In genomic region chr15:78744206-78744605, GRCm38 (mm10) we compare ENCODE assay signal across 8 mouse cellular contexts. TPM values are rescaled to one million over a fixed set of nuclear protein-coding genes. Genes with fewer than 3 reads are reported as not detected.
A peak's percentile ranks its signal among the peaks of the same experiment; 100 is the strongest.
DNase-seq lines count a peak whose midpoint lies in the region; ATAC-seq and TF ChIP-seq lines count a peak whose summit lies in the region.

No protein-coding gene starts in this region.

- H3K4me2 ChIP-seq in liver, embryonic 12.5 days = no peak overlapping the region
- no peak overlapping the region for H3K4me2 ChIP-seq in limb, embryonic 11.5 days (ENCODE audit: low read depth, severe bottlenecking)

- H3K4me3 ChIP-seq in liver, embryonic 12.5 days = no peak overlapping the region
- no peak overlapping the region for H3K4me3 ChIP-seq in kidney, adult 2 months (ENCODE audit: insufficient read depth, low read depth, low read length)
- no peak overlapping the region for H3K4me3 ChIP-seq in limb, embryonic 11.5 days (ENCODE audit: low read depth, low read length)

- no peaks in the 10 kb centered on the region for H3K4me1 ChIP-seq in liver, embryonic 12.5 days
- no peaks in the 10 kb centered on the region for H3K4me1 ChIP-seq in kidney, adult 2 months (ENCODE audit: control insufficient read depth, insufficient read depth, low read length)
- no peaks in the 10 kb centered on the region for H3K4me1 ChIP-seq in limb, embryonic 11.5 days (ENCODE audit: control insufficient read depth, insufficient read depth, low read length)

- no peak for ATAC-seq in liver, embryonic 12.5 days
- no peak for ATAC-seq in limb, embryonic 11.5 days (ENCODE audit: insufficient number of reproducible peaks, low FRiP score, low TSS enrichment, low read depth)
- ATAC-seq in monocyte, adult 5-6 weeks (replicated peaks; ENCODE audit: insufficient number of reproducible peaks, low FRiP score, low TSS enrichment, poor library complexity, severe bottlenecking) = peak; percentile 89

- peak; percentile 62 for DNase-seq in liver
- peak; percentile 88 to 92 for DNase-seq in cerebellum, postnatal 14 days
- peak; percentile 85 to 93 for DNase-seq in frontal cortex, postnatal 25 days (ENCODE audit: low spot score in 2 of 2)
- peak; percentile 66 for DNase-seq in kidney, adult 2 months
- DNase-seq in limb, embryonic 11.5 days (ENCODE audit: low spot score) = peak; percentile 90
- DNase-seq in spleen, postnatal 36 days (ENCODE audit: low spot score in 2 of 2) = peak; percentile 45 to 54

- H3K27ac ChIP-seq in liver, embryonic 12.5 days = no peak overlapping the region
- no peak overlapping the region for H3K27ac ChIP-seq in kidney, adult 2 months (ENCODE audit: insufficient read depth, low read depth, low read length)
- H3K27ac ChIP-seq in limb, embryonic 11.5 days (replicated peaks; ENCODE audit: low read depth, low read length) = no peak overlapping the region

- WGBS in liver, embryonic 12.5 days (ENCODE audit: insufficient replicate concordance) = 3% methylated on average over 5 of the region's 5 CpGs
- WGBS in kidney, adult 2 months = 5% methylated on average over 5 of the region's 5 CpGs
- WGBS in limb, embryonic 11.5 days = 3% methylated on average over 5 of the region's 5 CpGs

- no peaks in the 10 kb centered on the region for H3K36me3 ChIP-seq in liver, embryonic 12.5 days
- H3K36me3 ChIP-seq in kidney, adult 2 months (ENCODE audit: control insufficient read depth, insufficient read depth, low read length) = no peaks in the 10 kb centered on the region
- H3K36me3 ChIP-seq in limb, embryonic 11.5 days (ENCODE audit: control insufficient read depth, insufficient read depth, low read length) = no peaks in the 10 kb centered on the region

- TF ChIP-seq CTCF in kidney, adult 2 months (conservative IDR thresholded peaks at IDR 0.05; ENCODE audit: insufficient read depth, insufficient read length, low read depth, low read length) = peak; percentile 86

- no peak overlapping the region for H3K9ac ChIP-seq in liver, embryonic 12.5 days
- H3K9ac ChIP-seq in limb, embryonic 11.5 days (ENCODE audit: low read length) = no peak overlapping the region

- TF ChIP-seq POLR2A in kidney, adult 2 months (IDR thresholded peaks at IDR 0.05; ENCODE audit: low read depth, low read length) = no peak

- H3K27me3 ChIP-seq in liver, embryonic 12.5 days (replicated peaks) = peaks cover 8% of the 10 kb centered on the region; the same call in 1 of the 2 replicates
- H3K27me3 ChIP-seq in kidney, adult 2 months (replicated peaks; ENCODE audit: control insufficient read depth, insufficient read depth, low read length) = no peaks in the 10 kb centered on the region
- no peaks in the 10 kb centered on the region for H3K27me3 ChIP-seq in limb, embryonic 11.5 days (ENCODE audit: control insufficient read depth, insufficient read depth, low read length)

- H3K9me3 ChIP-seq in liver, embryonic 12.5 days (replicated peaks) = no peaks in the 10 kb centered on the region
- no peaks in the 10 kb centered on the region; the same call in 1 of the 2 replicates for H3K9me3 ChIP-seq in limb, embryonic 11.5 days (ENCODE audit: control insufficient read depth, low read length)

RNA-seq across cellular contexts. Expression of gene Elfn2, which starts 25.6 kb away (rescaled TPM):
- not detected in 2 replicates for polyA plus RNA-seq in liver, embryonic 12.5 days (2016; fragmentation: Nextera tagmentation; extraction: Ambion mirVana)
- polyA plus RNA-seq in kidney, adult 2 months (2012; rRNA removed) = 0.03 and 0.04 TPM in 2 replicates
- polyA plus RNA-seq in limb, embryonic 11.5 days (2014; fragmentation: Nextera tagmentation; extraction: Ambion mirVana) = not detected in 2 replicates
- total RNA-seq in monocyte, adult 5-6 weeks (2017) = not detected in 3 replicates

RNA-seq across cellular contexts. Expression of gene Mfng, which starts 29.1 kb away (rescaled TPM):
- 11.0 and 11.7 TPM in 2 replicates for polyA plus RNA-seq in liver, embryonic 12.5 days (2016; fragmentation: Nextera tagmentation; extraction: Ambion mirVana)
- polyA plus RNA-seq in kidney, adult 2 months (2012; rRNA removed) = 15.7 and 16.6 TPM in 2 replicates
- 5.3 and 7.5 TPM in 2 replicates for polyA plus RNA-seq in limb, embryonic 11.5 days (2014; fragmentation: Nextera tagmentation; extraction: Ambion mirVana)
- total RNA-seq in monocyte, adult 5-6 weeks (2017) = 19.9 to 42.9 TPM (median 22.6 TPM) in 3 replicates

RNA-seq across cellular contexts. Expression of gene Card10, which starts 58.6 kb away (rescaled TPM):
- 2.3 and 2.5 TPM in 2 replicates for polyA plus RNA-seq in liver, embryonic 12.5 days (2016; fragmentation: Nextera tagmentation; extraction: Ambion mirVana)
- polyA plus RNA-seq in kidney, adult 2 months (2012; rRNA removed) = 80.4 and 93.7 TPM in 2 replicates
- polyA plus RNA-seq in limb, embryonic 11.5 days (2014; fragmentation: Nextera tagmentation; extraction: Ambion mirVana) = 3.4 and 3.5 TPM in 2 replicates
- 0.21 to 3.7 TPM (median 2.1 TPM) in 3 replicates for total RNA-seq in monocyte, adult 5-6 weeks (2017)

Comparison
In these comparisons a context has a peak if more than half of its experiments do, and no peak if none do; other contexts are left out.
1. RNA of gene Card10, which starts 58.6 kb away (polyA plus RNA-seq): 80.4 to 93.7 TPM in kidney, adult 2 months; 3.4 to 3.5 TPM in limb, embryonic 11.5 days and 2.3 to 2.5 TPM in liver, embryonic 12.5 days; every median in the first group is over 10 times any median in the second.
2. Peak in every context shown above with its lines, with median percentiles within 50 percentile points of each other: DNase-seq.